Mouse (Mus musculus) forebrain, embryonic 15.5 days (tissue): ENCODE data around the gene Clstn2. TPM values are rescaled to one million over a fixed set of nuclear protein-coding genes. Genes with fewer than 3 reads are reported as not detected.

Source experiments
- ATAC-seq: fragments of 200-750 bp; cut with Nextera tagmentation; replicated peaks from 2 replicates; pipeline ENCODE4 v1.8.0; 2017; ENCODE audit warnings: mild to moderate bottlenecking, moderate TSS enrichment, moderate library complexity
- H3K27ac ChIP-seq: fragments of 300-500 bp; sonication (generic); replicated peaks from 2 replicates; pipeline ENCODE4 v1.5.1; 2015; ENCODE audit warnings: mild to moderate bottlenecking, inconsistent platforms
- H3K27me3 ChIP-seq: fragments of 300-500 bp; sonication (generic); 2 replicates; pipeline ENCODE4 v1.6.1; 2015; ENCODE audit warnings: inconsistent platforms
- H3K36me3 ChIP-seq: fragments of 300-500 bp; sonication (generic); 2 replicates; pipeline ENCODE4 v1.6.1; 2015; ENCODE audit warnings: mild to moderate bottlenecking, inconsistent platforms
- H3K4me1 ChIP-seq: fragments of 300-500 bp; sonication (generic); 2 replicates; pipeline ENCODE4 v1.6.1; 2015; ENCODE audit warnings: inconsistent platforms
- H3K4me2 ChIP-seq: fragments of 300-500 bp; sonication (generic); replicated peaks from 2 replicates; pipeline ENCODE4 v1.6.1; 2015; ENCODE audit warnings: mild to moderate bottlenecking, inconsistent platforms
- H3K4me3 ChIP-seq: fragments of 300-500 bp; sonication (generic); 2 replicates; pipeline ENCODE4 v1.5.1; 2015; ENCODE audit warnings: mild to moderate bottlenecking, inconsistent platforms
- H3K9ac ChIP-seq: fragments of 300-500 bp; sonication (generic); replicated peaks from 2 replicates; pipeline ENCODE4 v1.6.1; 2015; ENCODE audit warnings: mild to moderate bottlenecking, inconsistent platforms
- H3K9me3 ChIP-seq: fragments of 300-500 bp; sonication (generic); 2 replicates; pipeline ENCODE4 v1.6.1; 2016; ENCODE audit warnings: inconsistent platforms
- WGBS: fragments of 180-500 bp; shearing (Covaris S2); methylation state at CpG from one replicate; pipeline ENCODE4 v1.1.7; 2015; ENCODE audit warnings: mixed read lengths; 5-methylcytosine and 5-hydroxymethylcytosine counted together
- polyA plus RNA-seq: library from polyadenylated mRNA; unstranded; fragments of >200 nt; fragmentation: Nextera tagmentation; extraction: Ambion mirVana; gene quantifications from 2 replicates; pipeline ENCODE4 v1.2.1, GENCODE M21; 2015

Gene Clstn2
- polyA plus RNA-seq, 1 experiment from 2014 or later: 19.1 TPM

DNA sequence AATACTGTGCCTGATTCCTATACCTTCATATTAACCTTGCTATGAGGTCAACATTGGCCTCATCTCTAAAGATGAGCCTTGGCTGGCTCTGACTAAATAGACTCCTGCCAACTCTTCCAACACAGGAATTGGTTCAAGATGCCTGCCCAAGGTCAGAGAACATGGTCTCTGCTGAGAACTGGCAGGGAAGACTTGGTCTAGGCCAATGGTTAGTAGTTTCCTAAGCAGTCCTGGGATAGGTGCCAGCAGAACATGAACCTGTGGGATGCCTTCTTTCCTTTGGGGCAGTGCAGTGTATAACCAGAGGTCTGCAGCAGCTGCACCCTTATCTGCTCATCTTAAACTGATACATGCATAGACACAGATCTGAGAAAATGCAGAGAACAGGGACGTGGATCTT lies 505.7 kb downstream of the Clstn2 start:
- ATAC-seq: no peak
- no peak overlapping the region for H3K9ac ChIP-seq
- H3K27me3 ChIP-seq: no peaks in the 10 kb centered on the region
- no peak overlapping the region for H3K4me3 ChIP-seq
- no peak overlapping the region for H3K4me2 ChIP-seq
- no peaks in the 10 kb centered on the region for H3K9me3 ChIP-seq
- no peaks in the 10 kb centered on the region for H3K36me3 ChIP-seq
- H3K4me1 ChIP-seq: no peaks in the 10 kb centered on the region
- WGBS: 87% methylated on average over 1 of the region's 1 CpGs
- no peak overlapping the region for H3K27ac ChIP-seq

DNA sequence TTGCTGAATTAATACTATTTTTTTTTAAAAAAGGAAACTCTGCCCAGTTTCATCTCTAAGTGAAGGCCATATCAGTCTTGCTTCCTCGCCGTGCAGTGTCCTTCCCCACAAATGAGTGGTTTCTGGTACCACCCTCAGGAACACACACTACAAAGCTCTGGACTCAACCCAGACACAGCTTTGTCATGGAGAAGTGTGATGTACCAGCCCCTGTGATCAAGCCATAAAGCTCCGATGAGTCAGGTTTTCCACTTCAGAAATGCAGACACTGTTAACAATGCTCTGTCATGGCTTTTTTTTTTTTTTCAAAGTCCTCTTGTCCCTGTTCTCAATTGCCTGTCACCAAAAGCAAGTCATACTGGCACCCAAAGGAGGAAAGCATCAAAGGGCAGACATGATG lies 507.4 kb downstream of the Clstn2 start:
- Histone ChIP-seq H3K27me3 (no peaks in the 10 kb centered on the region), H3K27ac (no peak overlapping the region), H3K36me3 (no peaks in the 10 kb centered on the region), H3K9ac (no peak overlapping the region), H3K4me1 (no peaks in the 10 kb centered on the region), H3K4me3 (no peak overlapping the region), H3K4me2 (no peak overlapping the region), H3K9me3 (no peaks in the 10 kb centered on the region)
- ATAC-seq: no peak
- 93% methylated on average over 3 of the region's 3 CpGs for WGBS

DNA sequence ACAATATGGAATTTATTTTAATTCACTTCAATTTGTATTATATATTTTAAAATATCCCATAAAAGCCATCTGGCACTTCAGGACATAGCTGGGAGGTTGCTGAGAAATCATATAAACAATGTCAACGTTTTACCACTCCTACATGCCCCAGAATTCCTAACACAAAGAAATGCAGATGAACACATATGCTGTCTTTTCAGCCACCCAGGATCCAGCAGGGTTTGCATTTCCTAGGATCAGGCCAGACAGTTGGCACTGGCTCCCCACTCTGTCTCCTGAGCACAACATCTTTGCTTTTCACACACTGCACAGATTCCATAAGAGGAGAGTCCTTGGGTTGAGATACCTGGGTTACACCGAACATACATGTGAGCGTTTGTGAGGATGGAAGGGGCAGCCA lies 508.1 kb downstream of the Clstn2 start:
- H3K27ac ChIP-seq: peak overlapping the region; percentile 48; the same call in 1 of the 2 replicates
- no peak for ATAC-seq

DNA sequence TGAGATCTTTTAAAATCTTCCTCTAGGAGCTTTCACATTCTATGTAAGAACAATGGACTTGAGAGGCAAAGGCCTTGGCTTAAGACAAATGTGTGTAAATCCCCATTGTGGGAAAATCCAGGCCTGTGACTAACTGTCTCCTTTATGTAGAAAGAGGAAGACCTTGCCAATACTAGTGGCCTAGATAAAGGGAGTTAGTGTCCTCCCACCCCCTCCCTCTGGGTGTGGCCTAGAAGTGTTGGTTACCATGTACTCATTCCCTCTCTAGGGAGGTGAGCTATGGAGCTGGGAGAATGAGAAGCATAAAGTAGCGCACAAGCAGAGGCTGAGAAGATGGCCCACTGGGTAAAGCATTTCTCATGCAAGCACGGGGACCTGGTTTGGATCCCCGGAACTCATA lies 512.2 kb downstream of the Clstn2 start:
- 94% methylated on average over 3 of the region's 3 CpGs for WGBS
- H3K27ac ChIP-seq: no peak overlapping the region

More for the DNA sequence above, 508.1 kb downstream of the Clstn2 start:
- no peak overlapping the region for H3K4me2 ChIP-seq
- H3K36me3 ChIP-seq: no peaks in the 10 kb centered on the region
- no peaks in the 10 kb centered on the region for H3K27me3 ChIP-seq
- no peaks in the 10 kb centered on the region for H3K4me1 ChIP-seq
- WGBS: 73% methylated on average over 3 of the region's 3 CpGs
- H3K9ac ChIP-seq: no peak overlapping the region
- H3K4me3 ChIP-seq: no peak overlapping the region
- no peaks in the 10 kb centered on the region for H3K9me3 ChIP-seq

DNA sequence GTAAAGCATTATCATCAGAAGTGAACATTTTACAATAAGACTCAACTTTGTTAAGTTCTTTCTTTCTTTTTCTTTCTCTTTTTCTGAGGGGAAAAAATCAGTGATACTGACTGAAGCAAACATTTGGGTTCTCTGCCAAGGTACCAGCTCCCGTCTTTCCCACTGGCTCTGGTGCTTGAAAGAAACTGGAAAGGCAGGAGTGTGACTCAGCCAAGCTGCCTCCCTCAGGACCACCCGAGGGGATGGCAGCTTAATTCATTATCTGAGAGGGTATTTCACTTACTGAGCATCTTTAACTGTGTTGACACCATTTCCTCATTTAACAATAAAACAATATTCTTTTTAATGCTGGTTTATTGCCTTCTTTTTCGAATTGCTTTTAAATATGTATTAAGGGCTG lies 516.0 kb downstream of the Clstn2 start:
- ATAC-seq: no peak

More for the DNA sequence above, 512.2 kb downstream of the Clstn2 start:
- Histone ChIP-seq H3K27me3 (no peaks in the 10 kb centered on the region), H3K4me2 (no peak overlapping the region), H3K9ac (no peak overlapping the region), H3K36me3 (no peaks in the 10 kb centered on the region), H3K9me3 (no peaks in the 10 kb centered on the region), H3K4me1 (no peaks in the 10 kb centered on the region), H3K4me3 (no peak overlapping the region)
- no peak for ATAC-seq

DNA sequence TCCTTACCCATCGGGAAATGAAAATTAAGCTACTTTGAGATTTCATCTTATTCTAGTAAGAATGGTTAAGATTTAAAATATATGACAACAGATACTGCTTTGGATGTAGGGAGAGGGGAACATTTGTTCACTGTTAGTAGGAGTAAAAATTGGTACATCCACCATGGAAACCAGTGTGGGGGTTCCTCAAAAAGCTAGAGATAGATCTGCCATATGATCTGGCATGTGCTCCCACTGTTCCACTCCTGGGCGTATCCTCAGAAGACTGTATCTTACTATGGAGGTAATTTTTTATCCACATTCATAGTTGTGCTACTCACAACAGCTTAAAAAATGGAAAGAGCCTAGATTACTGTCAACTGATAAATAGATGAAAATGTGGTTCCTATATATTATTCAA lies 518.3 kb downstream of the Clstn2 start:
- 92% methylated on average over 2 of the region's 2 CpGs for WGBS
- Histone ChIP-seq H3K4me2 (no peak overlapping the region), H3K9ac (no peak overlapping the region), H3K4me1 (no peaks in the 10 kb centered on the region), H3K9me3 (no peaks in the 10 kb centered on the region), H3K4me3 (no peak overlapping the region), H3K36me3 (no peaks in the 10 kb centered on the region), H3K27me3 (no peaks in the 10 kb centered on the region; the same call in 1 of the 2 replicates), H3K27ac (no peak overlapping the region)
- no peak for ATAC-seq

More for the DNA sequence above, 516.0 kb downstream of the Clstn2 start:
- Histone ChIP-seq H3K27me3 (no peaks in the 10 kb centered on the region), H3K36me3 (no peaks in the 10 kb centered on the region), H3K4me1 (no peaks in the 10 kb centered on the region), H3K4me3 (no peak overlapping the region), H3K27ac (no peak overlapping the region), H3K4me2 (no peak overlapping the region), H3K9me3 (no peaks in the 10 kb centered on the region), H3K9ac (no peak overlapping the region)
- WGBS: 60% methylated on average over 3 of the region's 3 CpGs

DNA sequence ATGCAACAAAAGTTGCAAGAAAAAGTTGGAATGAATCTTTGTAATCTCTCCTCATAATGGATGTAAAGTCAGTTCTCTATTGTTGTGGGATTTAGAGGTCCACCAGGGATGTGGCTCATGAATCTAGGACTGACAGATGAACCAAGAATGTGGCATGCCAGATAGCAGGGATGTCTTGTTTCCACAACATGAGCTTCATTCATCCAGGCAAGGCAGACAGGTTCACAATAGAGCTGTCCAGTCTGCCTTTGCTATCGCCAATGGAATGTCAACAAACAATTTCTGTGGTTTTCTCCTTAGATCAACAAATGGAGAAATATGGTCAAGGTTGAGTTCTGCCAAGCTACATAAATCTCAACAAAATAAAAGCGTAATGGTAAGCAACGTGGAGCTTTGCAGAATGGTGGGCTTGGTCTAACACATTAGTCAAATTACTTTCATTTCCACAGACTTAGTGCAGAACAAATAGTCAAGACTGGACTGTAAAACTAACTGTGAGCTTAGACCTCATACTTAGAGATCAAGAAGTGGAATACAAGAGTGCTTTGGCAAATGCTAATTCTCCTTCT lies 520.6 kb downstream of the Clstn2 start:
- Histone ChIP-seq H3K27ac (no peak overlapping the region), H3K4me3 (no peak overlapping the region), H3K9me3 (no peaks in the 10 kb centered on the region), H3K4me2 (no peak overlapping the region), H3K36me3 (no peaks in the 10 kb centered on the region), H3K27me3 (no peaks in the 10 kb centered on the region; the same call in 1 of the 2 replicates), H3K4me1 (no peaks in the 10 kb centered on the region), H3K9ac (no peak overlapping the region)
- WGBS: 93% methylated on average over 3 of the region's 3 CpGs
- no peak for ATAC-seq

DNA sequence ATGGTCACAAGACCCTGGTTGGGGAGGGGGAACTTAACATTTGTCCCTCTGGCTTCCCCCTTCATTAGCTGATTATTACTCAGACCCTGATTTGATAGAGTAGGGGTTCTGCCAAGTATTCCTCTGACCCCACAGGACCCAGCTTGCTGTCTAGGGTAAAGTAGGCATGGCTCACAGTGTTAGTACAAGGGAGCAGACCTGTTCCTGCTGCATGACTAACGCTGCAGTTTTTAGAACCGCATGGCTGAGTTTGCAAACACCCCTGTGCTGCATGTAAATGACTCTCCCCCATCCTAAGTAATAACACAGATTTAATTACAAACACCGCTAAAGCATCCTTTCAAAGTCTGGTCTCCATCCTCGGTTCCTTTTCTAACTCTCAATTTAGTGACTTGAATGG lies 531.6 kb downstream of the Clstn2 start:
- H3K4me2 ChIP-seq: no peak overlapping the region
- H3K9ac ChIP-seq: no peak overlapping the region
- no peaks in the 10 kb centered on the region for H3K27me3 ChIP-seq
- no peaks in the 10 kb centered on the region for H3K9me3 ChIP-seq
- no peak overlapping the region for H3K27ac ChIP-seq
- WGBS: 38% methylated on average over 4 of the region's 4 CpGs
- ATAC-seq: no peak
- H3K4me1 ChIP-seq: no peaks in the 10 kb centered on the region
- H3K36me3 ChIP-seq: no peaks in the 10 kb centered on the region
- H3K4me3 ChIP-seq: no peak overlapping the region

DNA sequence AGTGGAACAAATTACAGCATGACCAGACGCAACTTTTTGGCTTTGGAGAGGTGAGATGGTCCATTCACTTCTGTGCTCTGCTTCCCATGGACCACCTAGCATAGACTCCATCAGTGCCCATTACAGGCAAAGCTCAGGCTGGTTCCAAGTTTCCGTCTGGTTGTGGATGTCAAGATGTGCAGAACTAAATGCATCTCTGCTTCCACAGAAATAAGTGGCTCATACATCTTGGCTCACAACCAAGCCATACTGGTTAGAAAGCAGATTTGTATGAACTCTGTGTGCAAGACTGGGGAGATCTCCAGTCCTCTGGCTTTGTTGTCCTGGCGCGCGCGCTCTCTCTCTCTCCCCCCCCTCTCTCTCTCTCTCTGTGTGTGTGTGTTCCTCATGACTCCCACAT lies 537.9 kb downstream of the Clstn2 start:
- H3K9ac ChIP-seq: no peak overlapping the region
- WGBS: 89% methylated on average over 6 of the region's 6 CpGs
- H3K4me3 ChIP-seq: no peak overlapping the region
- 0 out of 2 replicates have a peak, but pooled peaks cover 3% of the 10 kb centered on the region for H3K4me1 ChIP-seq
- no peaks in the 10 kb centered on the region for H3K9me3 ChIP-seq
- H3K36me3 ChIP-seq: no peaks in the 10 kb centered on the region
- H3K4me2 ChIP-seq: no peak overlapping the region
- no peak overlapping the region for H3K27ac ChIP-seq
- no peaks in the 10 kb centered on the region for H3K27me3 ChIP-seq
- no peak for ATAC-seq

DNA sequence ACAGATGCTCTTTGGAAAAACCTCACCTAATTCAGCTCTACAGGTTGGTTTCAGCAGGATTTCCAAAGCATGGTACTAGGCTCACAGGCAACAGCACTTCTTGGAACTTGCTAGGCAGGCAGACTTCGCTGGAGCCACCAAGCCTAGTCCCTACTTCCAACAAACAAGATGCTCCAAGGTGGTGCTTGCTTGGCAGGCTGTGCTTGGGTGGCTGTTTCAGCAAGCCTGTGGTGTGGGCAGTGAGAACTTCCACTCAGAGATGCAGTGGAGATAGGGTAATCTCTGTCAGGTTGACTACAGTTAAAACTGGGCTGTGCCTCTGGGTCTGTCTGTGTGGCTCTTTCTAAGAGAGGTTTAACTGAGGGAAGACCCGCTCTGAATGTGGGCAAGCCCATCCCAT lies 541.4 kb downstream of the Clstn2 start:
- H3K9ac ChIP-seq: no peak overlapping the region
- H3K36me3 ChIP-seq: no peaks in the 10 kb centered on the region
- no peak for ATAC-seq
- H3K4me1 ChIP-seq: 0 out of 2 replicates have a peak, but pooled peaks cover 3% of the 10 kb centered on the region
- H3K27ac ChIP-seq: no peak overlapping the region
- H3K4me2 ChIP-seq: no peak overlapping the region
- H3K27me3 ChIP-seq: no peaks in the 10 kb centered on the region
- H3K9me3 ChIP-seq: no peaks in the 10 kb centered on the region
- no peak overlapping the region for H3K4me3 ChIP-seq
- 84% methylated on average over 2 of the region's 2 CpGs for WGBS

DNA sequence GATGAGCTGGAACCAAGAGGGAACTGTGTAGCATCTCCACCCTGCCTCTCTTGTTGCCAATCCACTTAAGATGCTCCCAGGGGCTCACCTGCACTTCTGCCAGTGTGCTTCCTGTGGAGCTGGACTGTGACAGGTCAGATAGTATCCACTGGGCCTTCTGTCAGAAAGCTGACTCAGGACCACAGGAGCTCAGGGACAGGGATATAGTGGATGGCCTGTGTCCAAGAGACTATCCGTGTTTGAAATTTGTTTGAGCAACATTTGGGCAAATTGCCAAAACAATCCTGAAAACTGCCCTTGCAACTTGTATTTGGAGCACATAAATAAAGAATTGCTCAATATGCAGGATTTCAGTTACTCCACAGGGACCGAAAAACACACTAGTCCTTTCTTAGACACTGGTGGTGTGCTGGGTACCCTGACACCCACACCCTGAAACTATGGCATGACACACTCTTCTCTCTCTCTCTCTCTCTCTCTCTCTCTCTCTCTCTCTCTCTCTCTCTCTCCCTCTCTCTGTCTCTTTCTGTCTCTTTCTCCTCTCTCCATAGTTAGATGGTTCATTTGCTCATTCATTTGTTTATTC lies 542.3 kb downstream of the Clstn2 start:
- H3K9ac ChIP-seq: no peak overlapping the region
- H3K27ac ChIP-seq: no peak overlapping the region
- ATAC-seq: no peak
- H3K4me3 ChIP-seq: no peak overlapping the region
- WGBS: 54% methylated on average over 2 of the region's 2 CpGs
- H3K9me3 ChIP-seq: no peaks in the 10 kb centered on the region
- H3K27me3 ChIP-seq: no peaks in the 10 kb centered on the region
- H3K4me1 ChIP-seq: 0 out of 2 replicates have a peak, but pooled peaks cover 3% of the 10 kb centered on the region
- H3K36me3 ChIP-seq: no peaks in the 10 kb centered on the region
- no peak overlapping the region for H3K4me2 ChIP-seq

DNA sequence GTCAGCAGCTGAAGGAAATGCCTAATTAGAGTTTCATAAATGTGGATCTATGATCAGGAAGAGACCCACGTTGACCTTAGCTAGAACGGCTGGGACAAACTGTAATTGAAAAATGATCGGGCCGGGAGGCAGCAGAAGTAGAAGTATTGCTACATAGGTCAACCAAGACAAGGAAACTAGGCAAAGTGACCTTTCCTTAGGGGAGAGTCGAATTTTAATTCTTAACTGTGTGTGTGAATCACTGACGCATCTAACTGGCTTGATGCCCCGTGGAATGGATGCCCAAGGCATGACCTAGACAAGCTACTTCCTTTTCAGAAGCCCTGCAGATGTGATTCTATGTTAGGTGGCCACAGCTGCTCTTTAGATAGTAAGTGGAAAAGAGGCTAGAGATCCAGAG lies 546.2 kb downstream of the Clstn2 start:
- 90% methylated on average over 7 of the region's 7 CpGs for WGBS
- H3K4me2 ChIP-seq: no peak overlapping the region
- ATAC-seq: no peak
- H3K4me1 ChIP-seq: 0 out of 2 replicates have a peak, but pooled peaks cover 3% of the 10 kb centered on the region
- no peak overlapping the region for H3K9ac ChIP-seq
- H3K27ac ChIP-seq: no peak overlapping the region
- H3K27me3 ChIP-seq: no peaks in the 10 kb centered on the region
- no peaks in the 10 kb centered on the region for H3K9me3 ChIP-seq
- H3K36me3 ChIP-seq: no peaks in the 10 kb centered on the region
- no peak overlapping the region for H3K4me3 ChIP-seq

DNA sequence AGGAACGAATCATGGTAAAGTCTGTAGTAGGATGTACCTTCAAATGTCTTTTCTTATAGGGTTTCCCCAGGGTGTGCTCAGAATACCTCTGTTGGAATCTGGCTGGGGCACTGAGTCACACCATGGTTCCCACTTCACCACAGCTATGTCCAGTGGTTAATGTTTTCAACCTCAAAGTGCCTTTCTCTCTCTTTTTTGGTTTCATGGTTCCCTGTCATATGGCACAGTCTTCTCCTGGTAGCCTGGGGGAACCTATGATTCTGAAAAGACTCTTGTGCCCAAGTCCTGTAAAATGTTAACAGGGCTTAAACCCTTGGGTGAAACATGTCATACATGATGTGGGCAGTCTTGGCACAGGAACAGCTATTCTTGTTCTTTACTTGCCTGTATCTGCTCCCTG lies 551.8 kb downstream of the Clstn2 start:
- H3K27me3 ChIP-seq: no peaks in the 10 kb centered on the region
- no peak for ATAC-seq
- no peak overlapping the region for H3K27ac ChIP-seq
- no peaks in the 10 kb centered on the region for H3K4me1 ChIP-seq
- no peaks in the 10 kb centered on the region for H3K9me3 ChIP-seq
- no peak overlapping the region for H3K4me2 ChIP-seq
- H3K9ac ChIP-seq: no peak overlapping the region
- H3K36me3 ChIP-seq: no peaks in the 10 kb centered on the region
- 70% methylated on average over 1 of the region's 1 CpGs for WGBS
- H3K4me3 ChIP-seq: no peak overlapping the region
